Mouse (Mus musculus) retina, postnatal 1 day (tissue): ENCODE measurements around the gene Slc10a3.
"Not testable (repeated sequence)": the region's sequence is repeated elsewhere in the genome, so short reads cannot be mapped to it uniquely, and the experiment has no call there.

Experiments used
- DNase-seq: peaks from one replicate; pipeline ENCODE4 v3.0.0-alpha.2; 2012

Slc10a3 gene

DNA sequence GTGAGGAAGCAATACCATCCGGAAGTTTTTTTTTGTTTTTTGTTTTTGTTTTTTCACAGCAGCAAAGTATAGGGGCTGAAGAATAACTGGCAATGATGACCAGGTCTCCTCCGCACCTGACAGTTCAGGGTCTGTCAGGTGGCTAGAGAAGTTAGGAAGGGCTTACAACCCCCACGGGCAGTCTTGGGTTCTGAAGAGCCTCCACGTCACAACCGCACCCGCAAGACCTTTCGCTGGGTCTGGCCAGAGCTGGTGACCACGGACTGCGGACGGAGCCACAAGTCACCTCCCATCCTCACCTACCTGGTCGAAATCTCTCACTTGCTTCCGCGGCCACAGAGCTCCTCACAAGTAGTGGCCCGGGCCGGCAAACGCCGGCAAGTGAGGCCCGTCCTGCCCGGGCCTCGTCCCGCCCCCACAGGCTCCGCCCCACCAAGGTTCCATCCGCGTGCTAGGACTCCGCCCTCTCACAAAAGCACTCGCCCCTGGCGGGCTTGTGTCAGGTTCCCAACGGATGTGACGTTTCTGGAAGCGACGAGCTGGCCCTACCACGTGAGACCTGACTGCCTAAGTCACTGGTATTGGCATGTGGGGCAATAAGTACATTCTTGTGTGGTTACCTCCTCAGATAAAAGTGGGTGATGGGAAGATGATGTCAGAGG lies at the start of gene Slc10a3, which contains the start of gene Ubl4a:
Gene Slc10a3 (minus strand): TSS at position 462 of the 662 bp plus-strand sequence.
Gene Ubl4a (minus strand): TSS at position 331 of the 662 bp plus-strand sequence.
- peak; percentile 90 for DNase-seq

DNA sequence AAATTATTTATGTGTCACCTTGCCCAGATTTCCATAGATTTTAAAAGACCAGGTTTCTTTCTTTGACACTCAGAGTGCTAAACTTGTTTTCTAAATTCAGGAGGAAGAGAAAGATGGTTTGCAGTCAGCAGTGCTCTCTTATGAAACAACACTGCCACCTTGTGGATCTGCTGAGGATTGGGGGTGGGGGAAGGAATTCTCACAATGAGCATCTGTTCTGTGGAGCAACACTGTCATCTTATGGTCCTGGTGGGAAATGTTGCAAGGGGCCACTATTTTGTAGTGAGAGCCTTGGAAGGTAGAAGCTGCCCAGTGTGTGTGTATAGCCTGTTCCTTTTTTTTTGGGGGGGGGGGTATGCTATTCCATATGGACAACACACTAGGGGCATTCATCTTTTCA lies 40.2 kb upstream of the Slc10a3 start:
- peak; percentile 83 for DNase-seq

DNA sequence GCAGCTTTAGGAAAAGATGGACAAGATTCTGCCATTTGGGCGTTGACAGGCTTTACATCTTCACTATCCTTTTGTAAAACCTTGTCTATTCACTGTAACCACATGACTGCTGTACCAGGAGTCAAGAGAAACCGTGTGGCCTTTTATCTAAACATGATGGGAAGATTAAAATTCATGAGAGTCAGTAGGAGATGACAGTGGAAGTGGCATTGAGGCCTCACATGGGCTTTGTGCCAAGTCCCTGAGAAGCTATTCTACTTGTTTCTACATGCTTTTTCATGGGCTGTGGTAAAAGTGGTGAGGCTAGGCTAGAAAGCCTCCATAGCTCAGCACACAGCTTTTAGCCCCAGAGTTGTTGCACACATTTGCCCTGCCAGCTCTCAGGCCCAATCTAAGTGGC lies 35.2 kb upstream of the Slc10a3 start:
- no peak for DNase-seq

DNA sequence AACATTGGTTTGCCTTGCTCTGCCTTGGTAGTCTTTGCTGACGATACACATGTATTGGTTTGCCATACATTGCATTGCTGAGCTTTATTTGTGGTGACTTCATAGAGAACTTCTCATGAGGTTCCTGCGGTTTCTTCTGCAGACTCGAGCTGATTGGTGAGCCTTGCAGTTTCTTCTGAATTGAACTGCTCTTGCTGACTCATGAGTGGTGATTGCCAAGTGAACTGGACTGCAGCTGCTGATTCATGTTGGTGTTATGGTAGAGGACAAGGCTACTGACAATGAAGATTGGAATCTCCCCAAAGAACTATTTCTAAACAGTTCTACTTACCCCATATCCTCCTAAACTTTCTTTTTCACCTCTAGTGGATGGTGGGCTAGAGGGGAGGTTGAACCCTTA lies 27.0 kb upstream of the Slc10a3 start:
- DNase-seq: no peak

DNA sequence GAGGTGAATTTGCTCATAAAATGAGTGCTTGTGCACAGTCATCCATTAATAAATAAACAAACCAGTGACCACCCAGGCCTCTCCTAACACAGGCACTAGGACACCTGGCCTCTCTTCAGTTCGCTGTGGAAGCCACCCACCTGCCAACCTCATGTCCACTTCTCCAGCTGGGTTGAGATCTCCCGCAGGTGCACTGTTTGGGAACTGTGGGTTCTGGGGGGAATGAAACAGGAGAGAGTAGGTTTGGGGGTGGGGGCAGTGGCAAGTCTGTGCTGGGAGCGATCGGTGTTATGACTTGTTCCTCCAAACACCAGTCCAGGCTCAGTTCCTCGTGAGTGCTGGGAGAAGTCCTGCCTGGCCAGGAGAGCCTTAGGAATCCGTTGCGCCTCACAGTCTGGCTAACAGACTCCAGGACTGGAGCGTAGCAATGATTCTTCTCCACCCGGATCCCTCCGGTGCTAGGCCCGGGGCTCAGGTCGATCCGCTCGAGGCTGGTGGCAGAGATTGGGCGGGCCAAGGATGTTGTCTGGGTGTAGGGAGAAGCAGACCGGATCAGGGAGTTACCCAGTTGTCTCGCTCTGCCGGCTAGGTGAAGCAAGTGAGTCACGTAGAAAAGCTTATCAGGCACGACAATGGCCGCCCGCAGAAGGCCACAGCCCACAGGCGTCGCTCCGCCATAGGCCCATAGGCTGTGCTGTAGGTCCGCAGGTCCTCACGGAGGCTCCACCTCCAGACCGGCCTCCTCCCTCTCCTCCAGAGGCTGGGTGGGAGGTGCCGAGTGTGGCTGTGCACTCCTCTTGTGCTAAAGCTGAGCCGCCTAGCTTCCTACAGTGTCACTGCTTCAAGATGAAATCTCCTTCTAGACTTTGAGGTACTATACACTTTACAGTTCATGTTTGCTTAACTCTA lies 19.6 kb upstream of the Slc10a3 start, which contains the start of the genes Fam3a and Ikbkg:
Gene Fam3a (minus strand): TSS at position 738 of the 909 bp plus-strand sequence.
Gene Ikbkg (plus strand): TSS at position 756 of the 909 bp plus-strand sequence.
- DNase-seq: peak; percentile 91

DNA sequence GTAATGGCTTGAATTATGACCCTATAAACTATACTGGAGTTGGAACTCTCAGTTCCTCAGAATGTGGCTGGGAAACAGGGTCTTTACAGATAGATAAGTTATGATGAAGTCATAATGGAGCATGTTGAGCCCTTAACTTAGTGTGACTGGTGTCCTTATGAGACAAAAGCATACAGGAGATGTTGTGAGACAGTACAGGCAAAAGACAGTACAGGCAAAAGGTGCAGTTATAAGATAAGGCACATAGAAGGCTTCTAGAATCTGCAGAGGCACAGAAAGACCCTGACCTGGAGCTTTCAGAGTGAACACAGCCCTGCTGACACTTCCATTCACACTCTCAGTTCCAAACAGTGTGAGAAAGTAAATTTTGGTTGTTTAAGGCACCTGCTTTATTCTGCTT lies 15.0 kb upstream of the Slc10a3 start:
- DNase-seq: no peak

DNA sequence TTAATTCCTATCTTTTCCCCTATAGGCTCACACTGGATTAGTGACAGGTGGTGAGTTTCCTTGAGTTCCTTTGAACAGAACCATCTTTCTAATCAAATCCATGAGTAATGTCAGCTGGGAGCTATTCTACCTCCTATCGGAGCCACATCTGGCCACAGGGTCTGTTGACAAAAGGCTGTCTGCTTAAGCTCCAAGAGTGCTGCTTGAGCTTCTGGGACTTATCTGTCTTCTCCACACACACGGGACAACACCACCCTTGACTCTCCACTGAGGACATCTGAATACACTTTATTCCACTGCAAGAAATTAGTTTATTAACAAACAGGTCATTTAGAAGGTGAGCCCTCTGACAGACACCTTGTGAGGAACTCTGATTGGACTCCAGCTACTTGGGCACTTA lies 11.3 kb upstream of the Slc10a3 start:
- no peak for DNase-seq

DNA sequence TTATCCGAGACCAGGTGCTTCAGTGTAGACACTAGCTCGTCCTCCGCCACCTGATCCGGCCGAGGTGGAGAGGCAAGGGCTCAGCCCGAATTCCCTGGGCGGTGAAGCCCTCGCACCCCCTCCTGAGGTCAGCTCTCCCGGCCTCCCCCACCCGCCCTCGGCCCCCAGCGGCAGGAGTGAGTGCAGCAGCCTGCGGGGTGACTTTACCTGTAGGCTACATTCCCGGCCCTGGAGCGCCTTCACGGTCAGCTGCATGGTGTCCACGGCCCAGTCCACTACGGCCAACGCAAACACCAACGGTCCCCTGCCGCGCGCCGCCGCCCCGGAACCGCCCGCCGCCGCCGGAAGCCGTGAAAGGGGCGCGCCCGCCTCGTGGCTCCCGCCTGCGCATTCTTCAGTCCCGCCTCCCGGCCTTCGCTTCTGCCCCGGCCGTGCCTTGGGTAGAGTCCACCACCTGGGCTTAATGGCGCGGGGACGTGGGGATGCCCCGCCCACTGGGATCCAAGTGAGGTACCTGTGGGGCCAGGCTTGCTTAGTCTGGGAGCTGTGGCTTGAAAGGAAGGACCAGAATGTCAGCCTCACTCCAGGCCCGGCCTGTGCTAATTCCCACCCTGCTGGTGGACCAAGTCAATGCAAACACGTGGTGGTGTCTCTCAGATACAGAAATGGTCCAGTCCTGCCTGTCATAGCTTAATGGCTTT lies 4.8 kb downstream of the Slc10a3 start:
- DNase-seq: peak; percentile 75

DNA sequence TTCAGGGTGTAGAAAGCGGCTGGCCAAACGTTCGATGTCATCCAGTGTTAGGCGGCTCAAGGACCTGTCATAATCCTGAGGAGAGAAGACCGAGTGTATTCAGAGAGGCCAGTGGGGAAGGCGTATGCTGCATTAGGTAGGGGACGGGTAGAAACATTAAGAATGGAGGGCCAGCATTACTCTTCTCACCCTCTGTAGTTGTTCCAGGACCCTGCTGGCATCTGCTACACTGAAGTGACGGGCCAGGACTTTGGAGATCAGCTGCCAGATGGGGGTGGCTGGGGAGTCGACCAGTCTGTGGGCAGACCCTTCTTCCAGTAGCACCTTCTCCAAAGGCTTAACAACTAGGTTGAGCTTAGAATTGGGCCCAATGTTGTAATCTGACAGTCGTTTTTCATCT lies 5.6 kb downstream of the Slc10a3 start:
- DNase-seq: no peak

DNA sequence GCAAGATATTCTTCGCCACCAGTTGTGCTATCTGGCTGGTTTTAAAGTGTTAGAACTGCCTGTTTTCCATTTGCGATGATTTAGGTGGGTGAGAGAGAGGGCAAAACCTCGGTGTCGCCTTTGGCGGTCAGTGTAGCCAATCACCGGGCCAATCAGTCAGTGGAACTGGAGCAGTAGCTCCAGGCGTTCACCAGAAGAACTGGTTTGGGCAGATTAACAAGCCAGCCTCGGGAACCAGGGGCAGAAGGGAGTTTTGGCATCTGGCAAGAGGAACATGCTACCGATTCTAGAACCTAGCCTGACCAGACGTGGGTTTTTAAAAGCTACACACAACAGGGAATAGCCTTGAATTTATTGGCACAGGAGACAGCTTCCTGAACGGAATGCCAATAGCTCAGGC lies 14.0 kb downstream of the Slc10a3 start:
- DNase-seq: no peak

DNA sequence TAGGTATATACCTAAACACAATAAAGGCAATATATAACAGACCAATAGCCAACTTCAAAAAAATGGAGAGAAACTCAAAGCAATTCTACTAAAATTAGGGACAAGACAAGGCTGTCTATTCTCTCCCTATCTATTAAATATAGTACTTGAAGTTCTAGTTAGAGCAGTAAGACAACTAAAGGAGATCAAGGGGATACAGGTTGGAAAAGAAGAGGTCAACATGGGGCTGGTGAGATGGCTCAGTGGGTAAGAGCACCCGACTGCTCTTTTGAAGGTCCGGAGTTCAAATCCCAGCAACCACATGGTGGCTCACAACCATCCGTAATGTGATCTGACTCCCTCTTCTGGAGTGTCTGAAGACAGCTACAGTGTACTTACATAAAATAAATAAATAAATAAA lies 16.1 kb downstream of the Slc10a3 start:
- not testable (repeated sequence) for DNase-seq

DNA sequence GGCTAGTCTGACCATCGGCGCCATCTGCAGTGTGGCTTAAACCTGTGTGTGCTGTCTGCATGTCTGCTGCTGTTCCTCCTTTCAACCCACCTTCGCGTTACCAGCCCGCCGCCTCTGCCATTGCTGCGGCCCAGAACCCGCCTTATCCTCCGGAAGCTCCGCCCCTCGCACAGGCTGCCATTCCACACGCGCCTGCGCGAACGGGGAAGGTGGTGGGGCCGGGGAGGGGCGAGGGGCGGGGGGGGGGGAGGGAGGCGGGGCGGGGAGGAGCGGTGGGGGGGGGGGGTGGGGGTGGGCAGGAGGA lies 19.7 kb downstream of the Slc10a3 start, which contains the start of gene Lage3:
Gene Lage3 (minus strand): TSS at position 152 of the 304 bp plus-strand sequence.
- peak; percentile 89 for DNase-seq

DNA sequence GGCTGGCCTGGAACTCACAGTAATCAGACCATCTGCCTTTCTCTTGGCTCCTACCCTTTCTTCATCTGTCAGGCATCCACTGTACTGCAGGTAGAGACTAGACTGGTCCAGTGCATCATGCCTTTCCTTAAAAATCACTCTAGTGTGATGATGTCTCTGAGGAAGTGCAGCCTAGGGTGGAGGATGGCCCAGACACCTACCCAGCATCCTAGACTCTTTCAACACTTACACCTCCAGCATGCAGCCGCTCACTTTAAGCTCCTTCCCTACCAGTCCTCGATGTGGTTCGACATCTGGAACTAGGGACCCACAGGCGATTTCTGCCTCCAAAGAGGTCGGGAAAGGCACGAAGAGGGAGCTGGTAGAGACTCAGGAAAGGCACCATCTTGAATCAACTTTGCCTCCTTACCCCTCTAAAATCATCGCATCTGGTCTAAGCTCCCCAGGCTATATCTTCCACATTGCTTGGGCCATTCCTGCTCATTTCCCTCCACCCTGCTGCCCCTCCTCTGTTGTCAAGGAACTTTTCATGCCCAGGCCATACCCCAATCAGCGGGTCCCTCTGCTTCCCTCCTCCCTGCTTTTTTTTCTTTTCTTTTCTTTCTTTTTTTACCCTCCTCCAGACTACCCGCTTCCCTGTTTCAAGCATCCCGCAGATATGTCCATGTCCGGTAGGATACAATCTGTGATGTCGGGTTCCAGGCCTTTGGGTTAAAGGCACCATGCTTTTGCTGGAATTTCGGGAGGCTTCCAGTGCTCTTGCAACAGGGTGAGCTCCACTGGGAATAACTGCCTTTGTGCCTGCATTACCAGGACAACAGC lies 20.3 kb downstream of the Slc10a3 start:
- no peak for DNase-seq

DNA sequence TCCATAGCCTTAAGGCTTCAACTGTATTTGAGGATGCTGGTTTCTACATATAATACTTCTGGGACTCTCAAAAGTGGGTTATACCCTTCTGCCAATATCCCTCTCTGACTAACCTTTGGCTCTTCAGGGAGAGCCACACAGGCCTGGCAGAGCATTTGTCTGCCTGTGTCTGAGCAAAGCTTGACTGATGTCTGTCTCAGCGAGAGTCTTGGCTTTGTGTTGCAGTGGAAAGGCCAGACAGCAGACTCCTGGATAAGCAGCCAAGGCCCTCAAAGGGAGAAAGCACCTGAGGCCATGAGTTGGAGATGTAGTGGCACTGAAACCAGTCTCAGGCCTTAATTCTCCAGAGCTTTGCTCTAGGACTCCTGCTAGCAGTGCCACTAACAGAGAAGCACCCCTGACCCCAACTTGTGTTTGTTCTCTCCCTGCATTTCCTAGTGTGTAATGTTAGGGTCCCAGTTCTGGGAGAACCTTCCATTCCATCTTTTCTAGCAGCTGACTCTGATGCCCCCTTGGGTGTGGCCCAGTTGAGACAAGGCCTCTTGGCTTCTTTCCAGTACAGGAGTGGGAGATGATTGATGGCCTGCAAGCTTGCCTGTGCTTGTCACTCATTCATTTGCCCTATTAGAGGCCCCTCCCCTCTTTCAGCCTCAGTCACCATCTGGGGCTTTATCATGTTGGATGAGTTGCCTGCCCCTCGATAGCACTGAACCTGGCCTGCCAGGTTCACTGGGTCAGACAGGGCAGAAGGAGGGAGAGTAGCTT lies 42.8 kb downstream of the Slc10a3 start:
- DNase-seq: peak; percentile 25

DNA sequence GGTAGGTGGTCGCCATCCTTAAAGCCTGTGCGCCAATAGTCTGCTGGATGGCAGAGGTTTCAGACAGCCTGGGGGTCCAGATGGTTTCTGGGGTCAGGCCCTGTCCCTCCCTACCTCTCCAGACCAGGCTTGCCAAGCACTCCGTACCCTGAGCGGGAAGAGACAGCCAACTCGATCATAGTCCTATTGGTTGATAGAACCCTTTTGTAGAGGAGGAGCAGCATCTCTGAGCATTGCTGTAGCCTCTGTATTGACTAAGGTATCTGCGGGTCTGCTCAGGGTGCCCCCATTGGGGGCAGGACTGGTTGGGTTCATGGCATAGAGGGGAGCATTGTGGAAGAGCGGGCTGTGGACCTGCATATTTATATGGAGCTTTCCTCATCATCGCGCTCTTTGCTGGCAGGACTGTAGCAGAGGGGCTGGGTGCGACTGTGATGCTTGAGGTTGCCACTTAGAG lies 43.9 kb downstream of the Slc10a3 start:
- no peak for DNase-seq

DNA sequence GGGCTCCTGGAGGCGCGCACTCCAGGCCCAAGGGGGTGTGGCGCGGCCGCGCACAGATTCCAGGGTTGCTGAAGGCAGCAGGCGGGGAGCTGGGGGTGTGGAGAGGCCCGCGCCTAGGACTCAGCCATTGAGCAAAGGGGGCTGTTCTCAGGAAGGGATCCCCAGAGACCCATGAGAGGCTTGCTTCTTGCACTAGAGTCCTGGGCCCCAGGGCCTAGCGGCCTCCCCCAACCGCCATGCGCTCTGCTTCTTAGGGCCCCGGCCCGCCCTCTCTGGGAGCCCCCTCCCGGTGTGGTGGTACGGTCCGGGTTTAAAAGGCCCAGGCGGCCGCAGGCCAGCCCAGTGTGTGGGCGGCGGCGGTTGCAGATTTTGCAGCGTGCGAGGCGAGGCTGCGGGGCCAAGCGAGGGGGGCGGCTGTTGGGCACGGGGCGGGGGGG lies 44.4 kb downstream of the Slc10a3 start, which contains the start of gene Plxna3:
Gene Plxna3 (plus strand): TSS at position 342 of the 437 bp plus-strand sequence.
- DNase-seq: peak; percentile 89
